Mouse (Mus musculus) ovary, postnatal 14 days (tissue): Measurements from ENCODE around the gene Mrpl51.

Experiments
- DNase-seq: peaks from one replicate; pipeline ENCODE4 v3.0.0; 2022; ENCODE audit warnings: low spot score

Mrpl51 gene

DNA sequence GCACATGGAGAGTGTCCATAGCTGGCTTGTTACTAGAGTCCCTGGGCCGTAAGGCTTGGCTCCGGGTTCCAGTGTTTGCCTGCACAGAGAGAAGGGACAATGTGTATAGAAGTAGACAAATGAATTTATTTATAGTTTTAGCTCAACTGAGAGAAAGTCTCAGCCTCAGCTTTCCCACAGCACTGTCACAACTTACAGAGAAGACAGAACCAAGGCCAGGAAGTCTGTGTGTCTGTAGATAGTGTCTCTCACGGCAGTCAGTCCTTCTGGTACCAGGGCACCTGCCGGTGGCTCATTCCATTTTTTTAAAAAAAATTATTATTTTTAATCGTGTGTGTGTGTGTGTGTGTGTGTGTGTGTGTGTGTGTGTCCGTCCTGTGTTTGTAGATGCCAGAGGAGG is 40.9 kb downstream of the Mrpl51 start:
- DNase-seq: no peak

DNA sequence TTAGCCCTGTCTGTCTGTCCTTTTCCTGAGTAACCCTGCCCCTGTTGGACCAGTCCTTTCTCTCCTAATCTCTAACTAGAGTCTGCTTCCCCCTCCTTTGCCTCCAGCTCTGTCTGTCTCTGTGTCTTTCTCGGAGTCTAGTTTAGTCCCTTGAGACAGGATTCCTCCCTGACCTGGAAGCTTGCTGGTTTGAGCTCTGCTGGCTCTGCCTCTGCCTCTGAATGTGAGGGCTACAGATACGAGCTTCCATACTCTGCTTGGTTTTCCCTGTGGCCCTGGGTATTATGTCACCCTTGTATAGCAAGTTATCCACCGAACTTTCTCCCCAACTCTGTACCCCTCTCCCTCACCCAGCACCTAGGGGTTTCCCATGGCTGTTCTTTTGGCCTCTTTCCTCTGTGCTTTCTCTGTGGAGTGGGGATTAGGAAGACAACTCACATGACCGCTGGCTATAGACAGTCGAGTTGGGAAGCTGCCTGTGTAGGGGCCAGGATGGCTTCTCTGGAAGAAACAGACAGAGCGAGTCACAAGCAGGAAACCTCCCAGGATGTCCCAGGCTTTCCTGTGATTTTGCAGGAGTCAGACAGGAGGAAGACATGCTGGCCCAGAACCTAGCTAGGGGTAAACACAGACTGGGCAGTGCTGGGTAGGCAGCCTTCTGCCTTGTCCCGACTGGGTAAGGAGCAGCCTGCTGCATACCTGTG is 42.4 kb downstream of the Mrpl51 start:
- DNase-seq: no peak

DNA sequence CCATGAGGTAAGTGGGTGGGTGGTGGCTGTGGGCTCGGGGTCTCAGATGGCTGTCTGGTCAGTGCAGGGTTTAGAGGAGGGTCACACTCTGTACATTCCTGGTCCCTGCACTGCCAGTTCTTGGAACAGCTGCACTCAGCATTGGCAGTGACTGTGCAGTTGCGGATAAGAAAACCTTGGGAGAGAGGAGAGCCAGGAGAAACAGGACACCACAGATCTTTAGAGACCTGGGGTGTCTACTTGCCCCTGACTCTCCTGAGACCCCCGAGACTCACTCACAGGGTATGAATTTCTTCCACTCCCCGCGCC is 42.9 kb downstream of the Mrpl51 start:
- DNase-seq: no peak

DNA sequence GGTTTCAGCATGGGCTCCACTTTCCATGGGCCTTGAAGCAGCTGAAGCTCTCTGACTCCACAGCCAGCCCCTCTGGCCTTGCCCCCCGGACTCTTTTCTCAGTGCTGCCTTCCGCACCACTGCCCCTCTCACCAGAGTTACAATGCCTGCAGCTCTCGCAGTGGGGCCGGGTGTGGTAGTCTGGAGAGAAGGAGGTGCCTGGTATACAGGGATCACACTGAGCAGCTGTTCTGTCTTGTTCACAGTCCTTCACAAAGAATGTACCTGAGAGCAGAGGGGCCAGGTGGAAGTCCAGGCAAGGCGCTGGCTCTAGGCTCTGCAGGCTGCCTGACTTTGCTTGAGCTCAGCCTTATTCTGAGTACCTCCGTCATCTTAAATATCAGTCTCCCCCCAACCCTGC is 44.7 kb downstream of the Mrpl51 start:
- no peak for DNase-seq

DNA sequence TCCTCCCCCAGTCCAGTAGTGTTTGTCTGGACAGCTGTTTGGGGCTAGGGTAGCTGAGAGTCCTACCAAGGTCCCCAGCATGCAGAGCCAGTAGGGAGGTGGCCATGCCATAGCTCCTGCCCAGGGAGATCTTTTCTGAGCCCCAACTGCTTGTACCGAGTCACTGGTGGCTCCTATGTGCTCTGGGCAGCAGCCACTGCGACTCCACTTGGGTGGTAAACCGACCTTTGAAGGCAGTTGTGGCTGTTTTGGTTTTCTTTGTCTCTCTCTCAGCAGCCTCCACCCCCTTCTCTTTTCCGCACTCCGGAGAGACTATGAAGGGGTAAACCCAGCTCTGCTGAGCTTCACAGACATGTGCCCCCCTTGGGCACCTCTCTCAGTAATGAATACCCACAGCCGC is 45.2 kb downstream of the Mrpl51 start, which contains the start of gene Cd27:
TSS of gene Cd27 (minus strand) at position 229 of the 400 bp plus-strand sequence.
- DNase-seq: no peak

DNA sequence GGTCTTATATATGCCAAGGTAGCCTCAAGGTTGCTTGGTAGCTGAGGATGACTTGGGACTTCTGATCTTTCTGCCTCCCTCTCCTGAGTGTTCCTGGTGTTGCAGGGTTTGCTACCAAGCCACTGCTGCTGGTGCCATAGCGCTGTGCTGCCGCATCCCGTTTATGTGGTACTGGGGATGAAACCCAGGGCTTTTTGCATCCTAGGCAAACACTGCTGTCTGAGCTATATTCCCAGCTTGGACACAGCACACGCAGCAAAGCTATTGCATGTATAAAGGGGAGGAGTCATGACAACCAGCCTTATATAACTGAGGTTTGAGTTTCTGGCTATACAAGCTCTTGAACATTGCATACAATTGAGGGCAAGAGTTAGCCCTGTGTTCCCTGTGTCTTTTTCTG is 45.8 kb downstream of the Mrpl51 start:
- DNase-seq: no peak

DNA sequence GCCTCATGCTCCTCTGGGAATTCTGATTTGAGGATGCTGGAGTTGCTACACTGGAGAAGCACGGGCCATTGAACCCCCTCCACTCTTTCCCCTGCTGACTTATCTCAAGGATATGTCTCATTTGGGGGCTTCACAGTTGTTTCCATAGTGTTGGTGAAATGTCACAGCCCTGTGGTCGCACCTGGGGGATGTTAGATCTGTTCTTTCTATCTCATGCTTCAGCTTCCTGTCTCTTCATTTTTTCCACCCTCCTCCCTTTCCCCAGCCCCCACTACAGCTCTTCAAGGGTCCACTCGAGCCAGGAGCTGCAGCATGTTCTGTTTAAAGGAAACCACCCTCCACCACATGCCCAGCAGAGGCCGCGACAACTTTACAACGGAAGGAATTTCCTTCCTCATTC is 46.8 kb downstream of the Mrpl51 start:
- DNase-seq: no peak

DNA sequence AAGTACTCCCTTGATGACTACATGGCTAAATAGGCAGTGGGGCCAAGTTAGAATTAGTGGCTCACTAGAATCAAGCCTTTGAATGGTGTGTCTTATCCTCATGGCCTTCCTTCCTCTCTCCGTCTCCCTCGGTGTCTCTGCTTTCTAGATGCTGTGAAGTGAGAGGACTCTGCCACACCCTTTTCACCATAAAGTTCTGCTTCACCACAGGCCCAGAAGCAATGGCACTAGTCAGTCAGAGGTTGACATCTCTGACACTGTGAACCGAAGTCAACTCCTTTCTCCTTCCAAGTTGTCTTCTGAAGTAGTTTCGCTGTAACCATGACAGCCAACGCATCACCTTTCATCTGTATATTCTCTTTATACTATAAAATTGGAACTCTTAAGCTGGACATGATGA is 47.9 kb downstream of the Mrpl51 start:
- no peak for DNase-seq

DNA sequence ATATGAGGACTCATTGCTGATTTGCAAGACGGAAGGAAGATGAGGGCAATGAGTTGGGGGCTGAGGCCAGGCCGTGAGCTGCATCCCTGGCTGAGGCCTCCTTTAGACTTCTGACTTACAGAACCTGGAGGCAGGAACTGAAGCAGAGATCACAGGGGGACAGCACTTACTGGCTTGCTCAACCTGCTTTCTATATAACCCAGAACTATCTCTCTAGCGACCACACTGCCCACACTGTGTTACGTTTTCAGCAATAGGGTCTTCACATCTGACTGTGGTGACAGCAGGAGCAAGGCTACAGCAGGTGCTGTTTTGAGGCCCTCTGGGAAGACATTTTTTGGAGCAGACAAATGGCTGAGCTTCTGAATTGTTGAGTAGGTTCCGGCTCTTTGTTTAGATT is 49.0 kb downstream of the Mrpl51 start:
- no peak for DNase-seq

DNA sequence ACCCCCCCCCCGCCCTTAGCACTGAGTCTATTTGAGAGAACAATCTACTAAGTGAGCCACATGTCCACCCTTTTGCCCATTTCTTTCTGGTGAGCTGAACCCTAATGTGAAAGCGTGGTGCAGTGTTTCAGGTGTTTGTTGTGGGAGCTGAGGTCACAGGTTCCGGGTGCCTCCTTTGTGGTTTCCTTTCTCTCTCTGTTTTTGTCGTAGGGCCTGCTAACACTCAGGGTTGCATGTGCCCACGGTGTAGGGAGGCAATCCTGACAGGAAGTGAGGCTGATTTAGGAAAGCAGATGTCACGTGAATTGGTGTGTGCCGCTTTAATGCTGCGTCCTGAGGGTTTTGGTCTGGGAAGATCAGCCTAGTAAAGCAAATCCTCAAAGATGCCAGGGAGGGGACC is 50.0 kb downstream of the Mrpl51 start:
- no peak for DNase-seq

DNA sequence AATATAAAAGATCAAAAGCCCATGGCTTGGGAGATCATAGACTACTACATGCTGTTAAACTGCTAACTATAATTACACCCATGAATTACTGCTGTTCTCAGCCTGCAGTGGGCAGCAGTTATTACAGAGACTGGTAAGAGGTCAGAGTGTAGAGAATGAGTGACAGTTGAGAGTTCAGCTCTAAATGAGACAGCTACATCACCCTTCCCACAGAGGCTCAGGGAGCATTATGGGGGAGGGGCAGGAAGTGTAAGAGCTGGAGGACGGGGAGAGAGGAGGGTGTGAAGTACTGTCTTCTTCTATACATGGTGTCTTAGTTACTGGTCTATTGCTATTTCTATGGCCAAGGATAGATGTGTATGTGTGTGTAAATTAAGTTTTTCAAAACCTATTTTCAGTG is 53.0 kb downstream of the Mrpl51 start:
- DNase-seq: no peak
